Mouse (Mus musculus) lung, adult 2 months (tissue): ENCODE measurements around the gene Gm20498.

Experiments
- CTCF ChIP-seq: fragments of 200-500 bp; IDR thresholded peaks from 2 replicates; pipeline ENCODE4 v1.5.1; 2011; ENCODE audit warnings: mild to moderate bottlenecking, low read length, control low read depth; ENCODE audit not compliant: insufficient read depth
- POLR2A ChIP-seq: fragments of 200-500 bp; IDR thresholded peaks from 2 replicates; pipeline ENCODE4 v1.6.1; 2011; ENCODE audit warnings: low read depth, mild to moderate bottlenecking, control low read depth, low read length, borderline replicate concordance; ENCODE audit errors: extremely low read depth

GRCm38 (mm10) chr12:81331046-81331638 is 201.6 kb downstream of the Gm20498 start:
- TF ChIP-seq CTCF (no peak), POLR2A (no peak)
